Mouse (Mus musculus): ENCODE measurements around the gene Pgd. TPM values are rescaled to one million over a fixed set of nuclear protein-coding genes. Genes with fewer than 3 reads are reported as not detected.
"Not testable (repeated sequence)": the region's sequence is repeated elsewhere in the genome, so short reads cannot be mapped to it uniquely, and the experiment has no call there.

Gene Pgd
- total RNA-seq (2017): 171 and 177 TPM in 2 replicates

- peak; percentile 94 for ATAC-seq (ENCODE audit: extremely low read depth, insufficient number of reproducible peaks, low FRiP score, poor library complexity, severe bottlenecking)
These were observed at the start of gene Pgd for GRCm38 (mm10) chr4:149166215-149166946. TSS of gene Pgd (minus strand) at chr4:149166771.

- no peak for ATAC-seq (ENCODE audit: extremely low read depth, insufficient number of reproducible peaks, low FRiP score, poor library complexity, severe bottlenecking)
These were observed 49.4 kb upstream of the Pgd start for GRCm38 (mm10) chr4:149215982-149216381.

GRCm38 (mm10) chr4:149215397-149215796, 48.8 kb upstream of the Pgd start:
- ATAC-seq (ENCODE audit: extremely low read depth, insufficient number of reproducible peaks, low FRiP score, poor library complexity, severe bottlenecking): no peak

- not testable (repeated sequence) for ATAC-seq (ENCODE audit: extremely low read depth, insufficient number of reproducible peaks, low FRiP score, poor library complexity, severe bottlenecking)
These were observed 47.9 kb upstream of the Pgd start for GRCm38 (mm10) chr4:149214468-149214867.

GRCm38 (mm10) chr4:149213466-149213865, 46.9 kb upstream of the Pgd start:
- no peak for ATAC-seq (ENCODE audit: extremely low read depth, insufficient number of reproducible peaks, low FRiP score, poor library complexity, severe bottlenecking)

- ATAC-seq (ENCODE audit: extremely low read depth, insufficient number of reproducible peaks, low FRiP score, poor library complexity, severe bottlenecking): not testable (repeated sequence)
These were observed 44.9 kb upstream of the Pgd start for GRCm38 (mm10) chr4:149211441-149211840.

GRCm38 (mm10) chr4:149202467-149202866, 35.9 kb upstream of the Pgd start:
- ATAC-seq (ENCODE audit: extremely low read depth, insufficient number of reproducible peaks, low FRiP score, poor library complexity, severe bottlenecking): no peak

- ATAC-seq (ENCODE audit: extremely low read depth, insufficient number of reproducible peaks, low FRiP score, poor library complexity, severe bottlenecking): 0 out of 2 replicates have a peak, but pooled peaks have one; percentile 19
These were observed 34.5 kb upstream of the Pgd start for GRCm38 (mm10) chr4:149201110-149201509.

- no peak for ATAC-seq (ENCODE audit: extremely low read depth, insufficient number of reproducible peaks, low FRiP score, poor library complexity, severe bottlenecking)
These were observed 30.6 kb upstream of the Pgd start for GRCm38 (mm10) chr4:149197180-149197579.

GRCm38 (mm10) chr4:149191103-149191502, 24.5 kb upstream of the Pgd start:
- no peak for ATAC-seq (ENCODE audit: extremely low read depth, insufficient number of reproducible peaks, low FRiP score, poor library complexity, severe bottlenecking)

- no peak for ATAC-seq (ENCODE audit: extremely low read depth, insufficient number of reproducible peaks, low FRiP score, poor library complexity, severe bottlenecking)
These were observed 22.0 kb upstream of the Pgd start for GRCm38 (mm10) chr4:149188563-149188962.

- no peak for ATAC-seq (ENCODE audit: extremely low read depth, insufficient number of reproducible peaks, low FRiP score, poor library complexity, severe bottlenecking)
These were observed 16.2 kb upstream of the Pgd start for GRCm38 (mm10) chr4:149182755-149183154.

- no peak for ATAC-seq (ENCODE audit: extremely low read depth, insufficient number of reproducible peaks, low FRiP score, poor library complexity, severe bottlenecking)
These were observed 15.6 kb upstream of the Pgd start for GRCm38 (mm10) chr4:149182192-149182591.

GRCm38 (mm10) chr4:149179573-149179972, 13.0 kb upstream of the Pgd start:
- no peak for ATAC-seq (ENCODE audit: extremely low read depth, insufficient number of reproducible peaks, low FRiP score, poor library complexity, severe bottlenecking)

GRCm38 (mm10) chr4:149179160-149179559, 12.6 kb upstream of the Pgd start:
- ATAC-seq (ENCODE audit: extremely low read depth, insufficient number of reproducible peaks, low FRiP score, poor library complexity, severe bottlenecking): no peak

- no peak for ATAC-seq (ENCODE audit: extremely low read depth, insufficient number of reproducible peaks, low FRiP score, poor library complexity, severe bottlenecking)
These were observed 11.8 kb upstream of the Pgd start for GRCm38 (mm10) chr4:149178328-149178727.

- ATAC-seq (ENCODE audit: extremely low read depth, insufficient number of reproducible peaks, low FRiP score, poor library complexity, severe bottlenecking): no peak
These were observed 10.5 kb upstream of the Pgd start for GRCm38 (mm10) chr4:149177046-149177445.

- no peak for ATAC-seq (ENCODE audit: extremely low read depth, insufficient number of reproducible peaks, low FRiP score, poor library complexity, severe bottlenecking)
These were observed 10.1 kb upstream of the Pgd start for GRCm38 (mm10) chr4:149176645-149177044.

- ATAC-seq (ENCODE audit: extremely low read depth, insufficient number of reproducible peaks, low FRiP score, poor library complexity, severe bottlenecking): no peak
These were observed 7.1 kb upstream of the Pgd start for GRCm38 (mm10) chr4:149173661-149174060.

- no peak for ATAC-seq (ENCODE audit: extremely low read depth, insufficient number of reproducible peaks, low FRiP score, poor library complexity, severe bottlenecking)
These were observed 6.1 kb upstream of the Pgd start for GRCm38 (mm10) chr4:149172666-149173065.

- ATAC-seq (ENCODE audit: extremely low read depth, insufficient number of reproducible peaks, low FRiP score, poor library complexity, severe bottlenecking): no peak
These were observed 5.5 kb upstream of the Pgd start for GRCm38 (mm10) chr4:149172083-149172482.

Data from neutrophil, adult 5-6 weeks (primary cell).